Mouse (Mus musculus): Measurements from ENCODE around the gene Mink1.

- TF ChIP-seq CTCF (IDR thresholded peaks at IDR 0.05 in 2 of 3, conservative IDR thresholded peaks at IDR 0.05 in 1 of 3; ENCODE audit: control insufficient read depth in 1 of 3, insufficient read depth in 1 of 3, low read depth in 2 of 3, low read length in 3 of 3, poor library complexity in 1 of 3, severe bottlenecking in 1 of 3): no peak
- no peak for TF ChIP-seq POLR2A (IDR thresholded peaks at IDR 0.05; ENCODE audit: control insufficient read depth in 1 of 2, insufficient read depth in 1 of 2, low read depth in 1 of 2, low read length in 2 of 2, poor library complexity in 1 of 2)
- TF ChIP-seq EP300 (IDR thresholded peaks at IDR 0.05; ENCODE audit: low read depth in 1 of 2, low read length in 2 of 2): no peak
- no peak for TF ChIP-seq ZMIZ1 (IDR thresholded peaks at IDR 0.05; ENCODE audit: low read depth, low read length)
These were observed 37.9 kb upstream of the Mink1 start for GRCm38 (mm10) chr11:70524782-70525181.

Data from MEL (cell line).